Mouse (Mus musculus) limb, embryonic 13.5 days (tissue): ENCODE measurements around the gene Ppp1r15b. TPM values are rescaled to one million over a fixed set of nuclear protein-coding genes. Genes with fewer than 3 reads are reported as not detected.

Experiments used
- ATAC-seq: fragments of 200-750 bp; cut with Nextera tagmentation; 2 replicates; pipeline ENCODE4 v1.8.0; 2017; ENCODE audit warnings: low read depth, moderate number of reproducible peaks, moderate TSS enrichment; ENCODE audit not compliant: low FRiP score
- H3K27ac ChIP-seq: fragments of 300-500 bp; sonication (generic); 2 replicates; pipeline ENCODE4 v1.5.1; 2015; ENCODE audit warnings: inconsistent platforms, mild to moderate bottlenecking, moderate library complexity
- H3K27me3 ChIP-seq: fragments of 300-500 bp; sonication (generic); 2 replicates; pipeline ENCODE4 v1.6.1; 2015; ENCODE audit warnings: mild to moderate bottlenecking, inconsistent platforms
- H3K36me3 ChIP-seq: fragments of 300-500 bp; sonication (generic); 2 replicates; pipeline ENCODE4 v1.6.1; 2015; ENCODE audit warnings: inconsistent platforms, mild to moderate bottlenecking, moderate library complexity
- H3K4me1 ChIP-seq: fragments of 300-500 bp; sonication (generic); 2 replicates; pipeline ENCODE4 v1.6.1; 2015; ENCODE audit warnings: inconsistent platforms
- H3K4me2 ChIP-seq: fragments of 300-500 bp; sonication (generic); replicated peaks from 2 replicates; pipeline ENCODE4 v1.6.1; 2015; ENCODE audit warnings: inconsistent platforms, mild to moderate bottlenecking, moderate library complexity
- H3K4me3 ChIP-seq: fragments of 300-500 bp; sonication (generic); 2 replicates; pipeline ENCODE4 v1.5.1; 2015; ENCODE audit warnings: moderate library complexity, mild to moderate bottlenecking, inconsistent platforms
- H3K9ac ChIP-seq: fragments of 300-500 bp; sonication (generic); 2 replicates; pipeline ENCODE4 v1.6.1; 2015; ENCODE audit warnings: mild to moderate bottlenecking, inconsistent platforms
- H3K9me3 ChIP-seq: fragments of 300-500 bp; sonication (generic); 2 replicates; pipeline ENCODE4 v1.6.1; 2016; ENCODE audit warnings: inconsistent platforms
- WGBS: fragments of 180-500 bp; shearing (Covaris S2); methylation state at CpG from one replicate; pipeline ENCODE4 v1.1.7; 2015; 5-methylcytosine and 5-hydroxymethylcytosine counted together
- polyA plus RNA-seq: library from polyadenylated mRNA; unstranded; fragments of >200 nt; fragmentation: Nextera tagmentation; extraction: Ambion mirVana; gene quantifications from 2 replicates; pipeline ENCODE4 v1.2.1, GENCODE M21; 2015

Ppp1r15b gene
- polyA plus RNA-seq, 1 experiment from 2014 or later = 35.9 TPM

DNA sequence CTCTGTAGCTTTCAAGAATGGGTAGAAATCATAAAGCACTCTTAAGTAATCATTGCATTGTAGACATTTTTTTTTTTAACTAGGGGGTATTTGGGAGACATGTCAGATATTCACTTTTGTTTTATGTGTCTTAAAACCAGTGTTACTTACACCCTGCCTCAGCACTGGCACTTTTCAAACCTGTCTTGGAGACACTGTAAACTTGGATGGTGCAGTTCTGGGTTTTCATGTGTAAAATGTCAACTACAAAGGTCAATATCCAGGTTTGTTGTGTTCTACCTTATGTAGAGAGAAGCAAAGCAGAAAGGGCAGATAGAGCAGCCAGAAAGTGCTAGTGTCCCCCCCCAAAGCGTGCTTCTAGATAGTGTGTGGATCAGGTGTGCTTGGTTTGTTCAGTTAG is 7.5 kb downstream of the Ppp1r15b start:
- peaks cover 72% of the 10 kb centered on the region for H3K36me3 ChIP-seq

GRCm38 (mm10) chr1:133146014-133147009 is 15.4 kb downstream of the Ppp1r15b start:
- no peak overlapping the region for H3K9ac ChIP-seq
- H3K36me3 ChIP-seq = peaks cover 11% of the 10 kb centered on the region
- peak; percentile 28; the same call in 1 of the 2 replicates for ATAC-seq
- H3K4me1 ChIP-seq = no peaks in the 10 kb centered on the region
- H3K4me3 ChIP-seq = no peak overlapping the region
- 62% methylated on average over 22 of the region's 22 CpGs for WGBS
- H3K27me3 ChIP-seq = no peaks in the 10 kb centered on the region
- H3K27ac ChIP-seq = no peak overlapping the region
- H3K9me3 ChIP-seq = peaks cover 11% of the 10 kb centered on the region; the same call in 1 of the 2 replicates
- no peak overlapping the region for H3K4me2 ChIP-seq

More for the DNA sequence above, 7.5 kb downstream of the Ppp1r15b start:
- 88% methylated on average over 1 of the region's 1 CpGs for WGBS
- no peak overlapping the region for H3K27ac ChIP-seq
- no peak overlapping the region for H3K4me2 ChIP-seq
- ATAC-seq = no peak
- H3K9me3 ChIP-seq = no peaks in the 10 kb centered on the region
- H3K9ac ChIP-seq = no peak overlapping the region
- peaks cover 31% of the 10 kb centered on the region for H3K4me1 ChIP-seq
- H3K4me3 ChIP-seq = no peak overlapping the region
- no peaks in the 10 kb centered on the region for H3K27me3 ChIP-seq

DNA sequence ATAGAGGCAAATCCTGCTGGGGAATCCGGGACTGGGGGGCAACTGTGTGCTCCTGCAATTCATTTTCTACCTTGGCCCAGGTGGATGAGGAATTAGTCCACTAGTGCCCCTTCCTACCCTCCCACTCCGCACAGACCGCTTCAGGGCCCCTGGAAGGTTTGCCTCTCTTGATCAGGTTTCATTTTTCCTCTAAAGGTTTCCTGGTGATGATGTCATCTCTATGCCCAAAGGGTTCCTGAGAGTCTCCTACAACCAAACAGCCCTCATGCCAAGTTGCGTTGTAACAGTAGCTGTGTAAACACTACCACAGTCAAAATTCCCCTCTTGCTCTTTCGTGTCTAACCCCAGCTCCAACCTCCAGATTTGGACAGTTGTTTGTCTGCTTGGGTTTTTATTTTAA is 16.4 kb downstream of the Ppp1r15b start:
- no peak for ATAC-seq
- 71% methylated on average over 5 of the region's 5 CpGs for WGBS
- Histone ChIP-seq H3K4me1 (no peaks in the 10 kb centered on the region), H3K36me3 (peaks cover 4% of the 10 kb centered on the region), H3K27me3 (no peaks in the 10 kb centered on the region), H3K27ac (no peak overlapping the region), H3K4me3 (no peak overlapping the region), H3K9me3 (peaks cover 11% of the 10 kb centered on the region; the same call in 1 of the 2 replicates), H3K9ac (no peak overlapping the region), H3K4me2 (no peak overlapping the region)

DNA sequence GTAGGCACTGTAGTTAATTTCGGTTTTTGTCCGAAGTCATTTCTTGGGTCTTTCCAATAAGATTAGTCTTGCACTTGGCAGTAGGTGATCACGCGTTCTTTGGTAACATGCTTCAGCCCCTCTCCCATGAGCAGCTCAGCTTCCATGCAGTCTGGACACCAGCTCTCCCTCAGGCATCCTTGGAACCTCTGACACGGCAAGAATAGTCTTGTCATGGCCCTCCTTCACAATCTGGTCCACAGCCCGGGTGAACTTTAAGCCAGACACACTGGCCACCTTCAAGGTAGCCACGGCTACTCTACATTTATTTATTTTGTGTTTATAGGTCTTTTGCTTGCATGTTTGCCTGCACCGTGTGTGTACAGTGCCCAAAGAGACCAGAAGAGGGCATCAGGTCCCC is 17.2 kb downstream of the Ppp1r15b start:
- no peaks in the 10 kb centered on the region for H3K4me1 ChIP-seq
- H3K9ac ChIP-seq = no peak overlapping the region
- H3K9me3 ChIP-seq = peaks cover 11% of the 10 kb centered on the region; the same call in 1 of the 2 replicates
- no peak overlapping the region for H3K4me3 ChIP-seq
- WGBS = 93% methylated on average over 8 of the region's 8 CpGs
- no peaks in the 10 kb centered on the region for H3K27me3 ChIP-seq
- H3K4me2 ChIP-seq = no peak overlapping the region
- ATAC-seq = no peak
- no peak overlapping the region for H3K27ac ChIP-seq
- H3K36me3 ChIP-seq = no peaks in the 10 kb centered on the region

GRCm38 (mm10) chr1:133150556-133150955 is 19.6 kb downstream of the Ppp1r15b start:
- Histone ChIP-seq H3K27me3 (no peaks in the 10 kb centered on the region), H3K4me1 (no peaks in the 10 kb centered on the region), H3K9me3 (peaks cover 11% of the 10 kb centered on the region; the same call in 1 of the 2 replicates), H3K9ac (no peak overlapping the region), H3K4me3 (no peak overlapping the region), H3K36me3 (no peaks in the 10 kb centered on the region), H3K27ac (no peak overlapping the region), H3K4me2 (no peak overlapping the region)
- no peak for ATAC-seq
- WGBS = 96% methylated on average over 2 of the region's 2 CpGs

- Histone ChIP-seq H3K4me3 (no peak overlapping the region), H3K9me3 (peaks cover 11% of the 10 kb centered on the region; the same call in 1 of the 2 replicates), H3K36me3 (no peaks in the 10 kb centered on the region), H3K27me3 (no peaks in the 10 kb centered on the region), H3K4me2 (no peak overlapping the region), H3K27ac (no peak overlapping the region), H3K4me1 (no peaks in the 10 kb centered on the region), H3K9ac (no peak overlapping the region)
- ATAC-seq = no peak
- 87% methylated on average over 3 of the region's 3 CpGs for whole genome bisulfite sequencing
Measured at GRCm38 (mm10) chr1:133152213-133152612, 21.3 kb downstream of the Ppp1r15b start.

- Histone ChIP-seq H3K36me3 (no peaks in the 10 kb centered on the region), H3K4me1 (peaks cover 7% of the 10 kb centered on the region), H3K9me3 (no peaks in the 10 kb centered on the region), H3K9ac (no peak overlapping the region), H3K4me3 (no peak overlapping the region), H3K4me2 (no peak overlapping the region), H3K27ac (no peak overlapping the region), H3K27me3 (peaks cover 9% of the 10 kb centered on the region; the same call in 1 of the 2 replicates)
- ATAC-seq = no peak
- 83% methylated on average over 6 of the region's 6 CpGs for WGBS
Measured at GRCm38 (mm10) chr1:133155270-133155669, 24.3 kb downstream of the Ppp1r15b start.

DNA sequence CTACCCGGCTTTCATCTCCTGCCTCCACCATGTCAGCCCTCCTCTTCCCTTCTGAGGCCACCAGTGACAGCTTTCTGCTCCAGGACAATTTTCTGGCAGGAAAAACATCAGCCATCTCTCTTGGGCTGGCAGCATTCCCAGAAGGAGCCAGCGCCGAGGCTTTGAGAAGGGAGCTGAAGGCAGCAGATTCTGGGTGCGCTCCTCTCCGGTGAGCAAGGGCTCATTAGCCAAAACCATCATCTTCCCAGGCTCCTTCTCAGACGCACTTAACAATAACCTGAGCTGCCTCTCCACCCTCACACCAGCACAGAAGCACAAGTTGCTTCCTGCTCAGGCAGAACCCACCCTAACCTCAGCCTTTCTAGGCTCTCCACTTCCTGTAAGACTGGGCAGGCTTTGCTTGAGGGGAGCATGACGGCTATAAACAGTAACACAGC is 28.2 kb downstream of the Ppp1r15b start:
- 31% methylated on average over 7 of the region's 7 CpGs for WGBS
- peak overlapping the region; percentile 25; the same call in 1 of the 2 replicates for H3K4me2 ChIP-seq

GRCm38 (mm10) chr1:133161559-133161958 is 30.6 kb downstream of the Ppp1r15b start:
- H3K9me3 ChIP-seq = no peaks in the 10 kb centered on the region
- no peak overlapping the region for H3K27ac ChIP-seq
- 58% methylated on average over 4 of the region's 4 CpGs for WGBS
- no peak overlapping the region for H3K9ac ChIP-seq
- H3K4me1 ChIP-seq = peaks cover 21% of the 10 kb centered on the region
- peaks cover 69% of the 10 kb centered on the region for H3K27me3 ChIP-seq
- H3K4me2 ChIP-seq = no peak overlapping the region
- no peaks in the 10 kb centered on the region for H3K36me3 ChIP-seq
- no peak for ATAC-seq
- H3K4me3 ChIP-seq = no peak overlapping the region

More for the DNA sequence above, 28.2 kb downstream of the Ppp1r15b start:
- H3K36me3 ChIP-seq = no peaks in the 10 kb centered on the region
- peaks cover 46% of the 10 kb centered on the region for H3K27me3 ChIP-seq
- no peak overlapping the region for H3K27ac ChIP-seq
- H3K9me3 ChIP-seq = no peaks in the 10 kb centered on the region
- H3K4me3 ChIP-seq = no peak overlapping the region
- peaks cover 14% of the 10 kb centered on the region for H3K4me1 ChIP-seq
- no peak overlapping the region for H3K9ac ChIP-seq
- no peak for ATAC-seq

DNA sequence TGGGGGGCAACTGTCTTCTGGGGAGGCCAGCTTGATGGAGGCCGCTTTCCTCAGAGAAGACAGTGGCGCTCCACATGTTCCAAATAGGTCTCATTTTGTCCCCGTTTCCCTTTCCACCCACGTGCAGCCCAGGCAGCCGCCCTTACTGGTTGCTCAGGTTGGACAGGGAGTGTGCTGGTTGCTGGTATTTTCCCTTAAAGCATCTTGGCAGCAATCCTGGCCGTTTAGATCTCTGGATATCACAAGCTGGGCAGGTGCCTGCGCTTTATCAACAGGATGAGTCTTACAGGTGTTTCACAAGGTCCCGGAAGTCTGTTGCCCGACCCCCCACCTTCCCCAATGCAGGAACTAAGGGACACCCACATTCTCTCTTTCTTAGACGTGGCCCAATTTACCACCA is 31.1 kb downstream of the Ppp1r15b start:
- no peak overlapping the region for H3K9ac ChIP-seq
- 60% methylated on average over 10 of the region's 10 CpGs for WGBS
- H3K4me2 ChIP-seq = no peak overlapping the region
- H3K36me3 ChIP-seq = no peaks in the 10 kb centered on the region
- H3K9me3 ChIP-seq = no peaks in the 10 kb centered on the region
- no peak overlapping the region for H3K27ac ChIP-seq
- ATAC-seq = no peak
- no peak overlapping the region for H3K4me3 ChIP-seq
- peaks cover 74% of the 10 kb centered on the region for H3K27me3 ChIP-seq
- H3K4me1 ChIP-seq = peaks cover 21% of the 10 kb centered on the region

DNA sequence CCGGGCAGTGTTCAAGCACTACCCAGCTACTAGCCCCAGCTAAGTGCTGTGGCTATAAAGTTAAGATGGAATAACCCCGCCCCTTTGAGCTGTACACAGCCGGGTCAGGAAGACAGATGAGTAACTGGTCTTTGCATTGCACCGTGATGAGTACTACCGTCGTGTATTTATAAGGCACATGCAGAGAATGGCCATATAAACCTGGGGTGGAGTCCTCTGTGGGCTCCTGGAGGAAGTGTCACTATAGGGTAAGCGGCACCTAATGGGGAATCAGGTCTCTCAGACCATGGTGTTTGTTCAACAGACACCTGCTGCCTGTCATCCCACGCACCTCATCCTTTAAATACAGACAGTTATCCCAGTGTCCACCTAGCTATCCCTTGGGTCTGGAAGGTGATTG is 32.0 kb downstream of the Ppp1r15b start:
- 46% methylated on average over 8 of the region's 8 CpGs for WGBS
- Histone ChIP-seq H3K4me2 (peak overlapping the region; percentile 91; the same call in 1 of the 2 replicates), H3K9me3 (no peaks in the 10 kb centered on the region), H3K36me3 (no peaks in the 10 kb centered on the region), H3K27me3 (peaks cover 80% of the 10 kb centered on the region), H3K4me3 (no peak overlapping the region), H3K9ac (no peak overlapping the region), H3K4me1 (peaks cover 21% of the 10 kb centered on the region), H3K27ac (no peak overlapping the region)
- ATAC-seq = no peak

GRCm38 (mm10) chr1:133163820-133164431 is 33.0 kb downstream of the Ppp1r15b start, which contains the start of gene Plekha6:
TSS of gene Plekha6 (plus strand) at chr1:133164210.
- no peaks in the 10 kb centered on the region for H3K36me3 ChIP-seq
- WGBS = under 1% methylated on average over 68 of the region's 68 CpGs
- H3K4me2 ChIP-seq = peak within 1 kb of the TSS; percentile 91
- peak within 1 kb of the TSS; percentile 66 for H3K9ac ChIP-seq
- H3K4me3 ChIP-seq = peak within 1 kb of the TSS; percentile 58
- peaks cover 86% of the 10 kb centered on the region for H3K27me3 ChIP-seq
- no peaks in the 10 kb centered on the region for H3K9me3 ChIP-seq
- H3K27ac ChIP-seq = no peak within 1 kb of the TSS
- no peak for ATAC-seq
- peaks cover 25% of the 10 kb centered on the region for H3K4me1 ChIP-seq
